Mouse (Mus musculus): Measurements from ENCODE around the gene Emx2.

- TF ChIP-seq POLR2A (IDR thresholded peaks at IDR 0.05; ENCODE audit: extremely low read depth, insufficient read depth, low read length) (no peak), CTCF (IDR thresholded peaks at IDR 0.05; ENCODE audit: low read depth, low read length) (no peak)
Observed at GRCm38 (mm10) chr19:59432286-59432685, 25.9 kb upstream of the Emx2 start.

Data from liver, adult 2 months (tissue).